Mouse (Mus musculus) cortical plate, adult 2 months (tissue): ENCODE measurements around the gene Ankib1. TPM values are rescaled to one million over a fixed set of nuclear protein-coding genes. Genes with fewer than 3 reads are reported as not detected.
"Not testable (repeated sequence)": the region's sequence is repeated elsewhere in the genome, so short reads cannot be mapped to it uniquely, and the experiment has no call there.

ENCODE experiments used
- H3K27ac ChIP-seq: fragments of 200-500 bp; 2 replicates; pipeline ENCODE4 v1.5.1; 2012; ENCODE audit warnings: low read length, control low read depth, inconsistent platforms; ENCODE audit not compliant: insufficient read depth
- H3K4me1 ChIP-seq: fragments of 200-500 bp; 2 replicates; pipeline ENCODE4 v1.6.1; 2011; ENCODE audit warnings: low read length; ENCODE audit not compliant: control insufficient read depth, insufficient read depth
- H3K4me3 ChIP-seq: fragments of 200-500 bp; 2 replicates; pipeline ENCODE4 v1.5.1; 2011; ENCODE audit warnings: mild to moderate bottlenecking, low read length, control low read depth; ENCODE audit not compliant: insufficient read depth
- CTCF ChIP-seq: fragments of 200-500 bp; IDR thresholded peaks from 2 replicates; pipeline ENCODE4 v1.5.1; 2011; ENCODE audit warnings: mild to moderate bottlenecking, control low read depth, low read length; ENCODE audit not compliant: insufficient read depth; ENCODE audit errors: extremely low read depth
- POLR2A ChIP-seq: fragments of 200-500 bp; IDR thresholded peaks from 2 replicates; pipeline ENCODE4 v1.6.1; 2011; ENCODE audit warnings: mild to moderate bottlenecking, low read length, control low read depth; ENCODE audit not compliant: insufficient read depth; ENCODE audit errors: extremely low read depth
- polyA plus RNA-seq: library from polyadenylated mRNA; depleted of rRNA; stranded (reverse); fragments of >200 nt; gene quantifications from 2 replicates; pipeline ENCODE4 v1.2.3, GENCODE M21; 2012

The Ankib1 gene
- polyA plus RNA-seq, 1 experiment: 22.4 TPM

GRCm38 (mm10) chr5:3688298-3688697 lies 114.4 kb downstream of the Ankib1 start:
- Histone ChIP-seq H3K27ac (no peak overlapping the region), H3K4me3 (no peak overlapping the region), H3K4me1 (no peaks in the 10 kb centered on the region)
- no peak for TF ChIP-seq CTCF
- TF ChIP-seq POLR2A: no peak

- H3K4me3 ChIP-seq: no peak overlapping the region
- no peak overlapping the region for H3K27ac ChIP-seq
- TF ChIP-seq CTCF (no peak), POLR2A (no peak)
- H3K4me1 ChIP-seq: no peaks in the 10 kb centered on the region
Observed at GRCm38 (mm10) chr5:3669938-3670554, 132.7 kb downstream of the Ankib1 start.

- Histone ChIP-seq H3K4me3 (no peak overlapping the region), H3K27ac (no peak overlapping the region), H3K4me1 (no peaks in the 10 kb centered on the region)
- TF ChIP-seq CTCF (no peak), POLR2A (no peak)
Observed at GRCm38 (mm10) chr5:3666585-3666984, 136.1 kb downstream of the Ankib1 start.

GRCm38 (mm10) chr5:3665225-3665624 lies 137.5 kb downstream of the Ankib1 start:
- H3K4me3 ChIP-seq: no peak overlapping the region
- TF ChIP-seq POLR2A: no peak
- no peak for TF ChIP-seq CTCF

GRCm38 (mm10) chr5:3657085-3657484 lies 145.6 kb downstream of the Ankib1 start, which contains the start of gene Gatad1:
Gene Gatad1, minus strand, starts transcription at chr5:3657185.
- H3K4me3 ChIP-seq: no peak within 1 kb of the TSS
- H3K4me1 ChIP-seq: no peaks in the 10 kb centered on the region
- no peak for TF ChIP-seq CTCF
- no peak within 1 kb of the TSS for H3K27ac ChIP-seq

More at GRCm38 (mm10) chr5:3665225-3665624, 137.5 kb downstream of the Ankib1 start:
- no peak overlapping the region for H3K27ac ChIP-seq
- no peaks in the 10 kb centered on the region for H3K4me1 ChIP-seq

- TF ChIP-seq POLR2A (no peak), CTCF (no peak)
- Histone ChIP-seq H3K27ac (no peak overlapping the region), H3K4me1 (no peaks in the 10 kb centered on the region), H3K4me3 (no peak overlapping the region)
Observed at GRCm38 (mm10) chr5:3653801-3654200, 148.9 kb downstream of the Ankib1 start.

- not testable (repeated sequence) for H3K4me3 ChIP-seq, H3K27ac ChIP-seq, H3K4me1 ChIP-seq
Observed at GRCm38 (mm10) chr5:3652903-3653575, 149.7 kb downstream of the Ankib1 start.

GRCm38 (mm10) chr5:3651621-3652020 lies 151.1 kb downstream of the Ankib1 start:
- H3K4me3 ChIP-seq: no peak overlapping the region
- H3K4me1 ChIP-seq: no peaks in the 10 kb centered on the region; the same call in 1 of the 2 replicates
- no peak overlapping the region for H3K27ac ChIP-seq
- TF ChIP-seq POLR2A (no peak), CTCF (no peak)

GRCm38 (mm10) chr5:3650881-3651280 lies 151.8 kb downstream of the Ankib1 start, which contains the start of gene Tmbim7:
Gene Tmbim7, plus strand, starts transcription at chr5:3651181.
- no peak within 1 kb of the TSS for H3K4me3 ChIP-seq
- TF ChIP-seq POLR2A (no peak), CTCF (no peak)

GRCm38 (mm10) chr5:3648849-3649210 lies 153.9 kb downstream of the Ankib1 start:
- H3K27ac ChIP-seq: no peak overlapping the region
- no peak overlapping the region for H3K4me3 ChIP-seq
- no peak for TF ChIP-seq CTCF
- TF ChIP-seq POLR2A: no peak
- peaks cover 4% of the 10 kb centered on the region for H3K4me1 ChIP-seq

More at GRCm38 (mm10) chr5:3650881-3651280, 151.8 kb downstream of the Ankib1 start, which contains the start of gene Tmbim7:
- Histone ChIP-seq H3K27ac (no peak within 1 kb of the TSS), H3K4me1 (peaks cover 1% of the 10 kb centered on the region; the same call in 1 of the 2 replicates)
